Mouse (Mus musculus): ENCODE results near the gene Ift20.
"Not testable (repeated sequence)": the region's sequence is repeated elsewhere in the genome, so short reads cannot be mapped to it uniquely, and the experiment has no call there.

Ift20 gene

GRCm38 (mm10) chr11:78568827-78569226 is 32.7 kb downstream of the Ift20 start:
- DNase-seq: no peak

- DNase-seq: no peak
These were observed 33.6 kb downstream of the Ift20 start for GRCm38 (mm10) chr11:78569806-78570205.

GRCm38 (mm10) chr11:78571441-78571840 is 35.3 kb downstream of the Ift20 start:
- DNase-seq: peak; percentile 66

GRCm38 (mm10) chr11:78571854-78572253 is 35.7 kb downstream of the Ift20 start:
- DNase-seq: no peak

GRCm38 (mm10) chr11:78574031-78574430 is 37.9 kb downstream of the Ift20 start:
- DNase-seq: not testable (repeated sequence)

GRCm38 (mm10) chr11:78574536-78574935 is 38.4 kb downstream of the Ift20 start:
- no peak for DNase-seq

- no peak for DNase-seq
These were observed 38.8 kb downstream of the Ift20 start for GRCm38 (mm10) chr11:78574975-78575374.

GRCm38 (mm10) chr11:78582848-78583247 is 46.7 kb downstream of the Ift20 start:
- no peak for DNase-seq

GRCm38 (mm10) chr11:78586099-78586498 is 49.9 kb downstream of the Ift20 start:
- no peak for DNase-seq

GRCm38 (mm10) chr11:78587677-78588076 is 51.5 kb downstream of the Ift20 start:
- not testable (repeated sequence) for DNase-seq

Measured in layer of hippocampus, adult 9-11 months (tissue).